Mouse (Mus musculus) granulocyte monocyte progenitor cell, adult 5-6 weeks (primary cell): ENCODE results near the gene Rhox2g. TPM values are rescaled to one million over a fixed set of nuclear protein-coding genes. Genes with fewer than 3 reads are reported as not detected.
"Not testable (repeated sequence)": the region's sequence is repeated elsewhere in the genome, so short reads cannot be mapped to it uniquely, and the experiment has no call there.

Experiments used
- ATAC-seq: replicated peaks from 2 replicates; pipeline ENCODE4 v1.8.0; 2016; ENCODE audit warnings: mild to moderate bottlenecking, moderate TSS enrichment, inconsistent platforms; ENCODE audit not compliant: poor library complexity, severe bottlenecking
- total RNA-seq, 2 experiments: library from RNA; stranded (forward) in 1 of 2; stranded (reverse) in 1 of 2; fragments of 200-712, 200-1000 nt in 1 of 2; fragments of >200 nt in 1 of 2; fragmentation: Nextera tagmentation in 1 of 2; gene quantifications; 2 replicates each; pipeline ENCODE4 v1.2.3; 2014 to 2017

Gene Rhox2g
- total RNA-seq (2014; fragmentation: Nextera tagmentation) (not detected in 2 replicates), total RNA-seq (2017) (not detected in 2 replicates)

- ATAC-seq: not testable (repeated sequence)
These were observed at the start of gene Rhox2g for GRCm38 (mm10) chrX:37643370-37643769. Gene Rhox2g (minus strand): TSS chrX:37643470.

- ATAC-seq: no peak
These were observed 49.0 kb upstream of the Rhox2g start for GRCm38 (mm10) chrX:37692261-37692660.

- no peak for ATAC-seq
These were observed 39.9 kb upstream of the Rhox2g start for GRCm38 (mm10) chrX:37683031-37683715.

- ATAC-seq: not testable (repeated sequence)
These were observed 29.9 kb upstream of the Rhox2g start, which contains the start of gene Rhox2h for GRCm38 (mm10) chrX:37673177-37673576. Gene Rhox2h (minus strand): TSS chrX:37673277.

GRCm38 (mm10) chrX:37668664-37669063 is 25.4 kb upstream of the Rhox2g start, which contains the start of gene Rhox3h:
Gene Rhox3h (minus strand): TSS chrX:37668764.
- not testable (repeated sequence) for ATAC-seq

GRCm38 (mm10) chrX:37651227-37651626 is 8.0 kb upstream of the Rhox2g start, which contains the start of gene Rhox4g:
Gene Rhox4g (minus strand): TSS chrX:37651327.
- not testable (repeated sequence) for ATAC-seq

- ATAC-seq: not testable (repeated sequence)
These were observed 14.8 kb downstream of the Rhox2g start, which contains the start of gene Rhox3g for GRCm38 (mm10) chrX:37628512-37628911. Gene Rhox3g (minus strand): TSS chrX:37628612.

GRCm38 (mm10) chrX:37607604-37608003 is 35.7 kb downstream of the Rhox2g start, which contains the start of gene Rhox4f:
Gene Rhox4f (minus strand): TSS chrX:37607704.
- not testable (repeated sequence) for ATAC-seq

Other genes starting within 250 kb of the Rhox2g start
- gene Rhox2b, start 231.4 kb downstream of the Rhox2g start, total RNA-seq (2014; fragmentation: Nextera tagmentation): not detected in 2 replicates
- gene Rhox2b, start 231.4 kb downstream of the Rhox2g start, total RNA-seq (2017): not detected in 2 replicates
- not detected in 2 replicates for gene Rhox4b, start 211.0 kb downstream of the Rhox2g start, total RNA-seq (2014; fragmentation: Nextera tagmentation)
- gene Rhox4b, start 211.0 kb downstream of the Rhox2g start, total RNA-seq (2017): not detected in 2 replicates
- not detected in 2 replicates for gene Rhox2c, start 189.8 kb downstream of the Rhox2g start, total RNA-seq (2014; fragmentation: Nextera tagmentation)
- gene Rhox2c, start 189.8 kb downstream of the Rhox2g start, total RNA-seq (2017): not detected in 2 replicates
- gene Rhox3c, start 184.9 kb downstream of the Rhox2g start, total RNA-seq (2014; fragmentation: Nextera tagmentation): not detected in 2 replicates
- gene Rhox3c, start 184.9 kb downstream of the Rhox2g start, total RNA-seq (2017): not detected in 2 replicates
- not detected in 2 replicates for gene Rhox4c, start 163.1 kb downstream of the Rhox2g start, total RNA-seq (2014; fragmentation: Nextera tagmentation)
- gene Rhox4c, start 163.1 kb downstream of the Rhox2g start, total RNA-seq (2017): not detected in 2 replicates
- gene Rhox2d, start 150.0 kb downstream of the Rhox2g start, total RNA-seq (2014; fragmentation: Nextera tagmentation): not detected in 2 replicates
- not detected in 2 replicates for gene Rhox2d, start 150.0 kb downstream of the Rhox2g start, total RNA-seq (2017)
- gene Rhox4d, start 129.1 kb downstream of the Rhox2g start, total RNA-seq (2014; fragmentation: Nextera tagmentation): not detected in 2 replicates
- not detected in 2 replicates for gene Rhox4d, start 129.1 kb downstream of the Rhox2g start, total RNA-seq (2017)
- gene Rhox2e, start 113.0 kb downstream of the Rhox2g start, total RNA-seq (2014; fragmentation: Nextera tagmentation): not detected in 2 replicates
- not detected in 2 replicates for gene Rhox2e, start 113.0 kb downstream of the Rhox2g start, total RNA-seq (2017)
- gene Rhox3e, start 101.5 kb downstream of the Rhox2g start, total RNA-seq (2014; fragmentation: Nextera tagmentation): not detected in 2 replicates
- gene Rhox3e, start 101.5 kb downstream of the Rhox2g start, total RNA-seq (2017): not detected in 2 replicates
- not detected in 2 replicates for gene Rhox4e, start 86.1 kb downstream of the Rhox2g start, total RNA-seq (2014; fragmentation: Nextera tagmentation)
- gene Rhox4e, start 86.1 kb downstream of the Rhox2g start, total RNA-seq (2017): not detected in 2 replicates
- gene Rhox2f, start 72.1 kb downstream of the Rhox2g start, total RNA-seq (2014; fragmentation: Nextera tagmentation): not detected in 2 replicates
- gene Rhox2f, start 72.1 kb downstream of the Rhox2g start, total RNA-seq (2017): not detected in 2 replicates
- not detected in 2 replicates for gene Rhox3f, start 62.5 kb downstream of the Rhox2g start, total RNA-seq (2014; fragmentation: Nextera tagmentation)
- gene Rhox3f, start 62.5 kb downstream of the Rhox2g start, total RNA-seq (2017): not detected in 2 replicates
- not detected in 2 replicates for gene Rhox4f, start 35.8 kb downstream of the Rhox2g start, total RNA-seq (2014; fragmentation: Nextera tagmentation)
- gene Rhox4f, start 35.8 kb downstream of the Rhox2g start, total RNA-seq (2017): not detected in 2 replicates
- gene Rhox3g, start 14.9 kb downstream of the Rhox2g start, total RNA-seq (2014; fragmentation: Nextera tagmentation): not detected in 2 replicates
- gene Rhox3g, start 14.9 kb downstream of the Rhox2g start, total RNA-seq (2017): not detected in 2 replicates
- gene Rhox4g, start 7.9 kb upstream of the Rhox2g start, total RNA-seq (2014; fragmentation: Nextera tagmentation): not detected in 2 replicates
- gene Rhox4g, start 7.9 kb upstream of the Rhox2g start, total RNA-seq (2017): not detected in 2 replicates
- gene Rhox3h, start 25.3 kb upstream of the Rhox2g start, total RNA-seq (2014; fragmentation: Nextera tagmentation): not detected in 2 replicates
- gene Rhox3h, start 25.3 kb upstream of the Rhox2g start, total RNA-seq (2017): not detected in 2 replicates
- not detected in 2 replicates for gene Rhox2h, start 29.8 kb upstream of the Rhox2g start, total RNA-seq (2014; fragmentation: Nextera tagmentation)
- not detected in 2 replicates for gene Rhox2h, start 29.8 kb upstream of the Rhox2g start, total RNA-seq (2017)
- not detected in 2 replicates for gene Rhox5, start 161.4 kb upstream of the Rhox2g start, total RNA-seq (2014; fragmentation: Nextera tagmentation)
- gene Rhox5, start 161.4 kb upstream of the Rhox2g start, total RNA-seq (2017): not detected in 2 replicates
- gene Rhox6, start 183.4 kb upstream of the Rhox2g start, total RNA-seq (2014; fragmentation: Nextera tagmentation): not detected in 2 replicates
- gene Rhox6, start 183.4 kb upstream of the Rhox2g start, total RNA-seq (2017): not detected in 2 replicates
- gene Rhox7a, start 188.2 kb upstream of the Rhox2g start, total RNA-seq (2014; fragmentation: Nextera tagmentation): not detected in 2 replicates
- not detected in 2 replicates for gene Rhox7a, start 188.2 kb upstream of the Rhox2g start, total RNA-seq (2017)
- 0.21 TPM in 1 of 2 replicates, not detected in the other for gene Rhox8, start 235.5 kb upstream of the Rhox2g start, total RNA-seq (2014; fragmentation: Nextera tagmentation)
- gene Rhox8, start 235.5 kb upstream of the Rhox2g start, total RNA-seq (2017): not detected in 2 replicates